Mouse (Mus musculus): ENCODE data around the gene Tldc1. TPM values are rescaled to one million over a fixed set of nuclear protein-coding genes. Genes with fewer than 3 reads are reported as not detected.

Gene Tldc1
- polyA plus RNA-seq, 1 experiment from 2014 or later: 11.1 TPM

DNA sequence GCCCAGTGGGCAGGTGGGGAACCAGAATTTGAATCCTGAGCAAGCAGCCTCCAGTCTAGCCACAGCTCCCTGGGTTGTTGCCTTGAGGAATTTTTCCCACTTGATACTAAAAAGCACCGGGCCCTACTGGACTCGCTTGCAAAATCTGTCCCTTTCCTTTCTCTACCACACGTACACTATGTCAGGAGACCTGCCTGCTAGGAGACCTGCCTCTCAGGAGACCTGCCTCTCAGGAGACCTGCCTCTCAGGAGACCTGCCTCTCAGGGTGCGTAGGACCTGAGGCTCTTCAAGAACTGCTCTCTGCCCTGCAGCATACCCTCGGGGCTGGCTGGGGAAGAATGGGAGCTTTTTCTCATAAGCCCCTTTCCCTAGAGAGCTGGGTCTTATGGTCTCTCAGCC is 64.8 kb downstream of the Tldc1 start:
- no peak overlapping the region for H3K9ac ChIP-seq (ENCODE audit: low read length)
- H3K4me3 ChIP-seq (ENCODE audit: low read depth, low read length): no peak overlapping the region
- peaks cover 4% of the 10 kb centered on the region; the same call in 1 of the 2 replicates for H3K4me1 ChIP-seq (replicated peaks; ENCODE audit: control insufficient read depth, insufficient read depth, low read length)
- no peak overlapping the region for H3K4me2 ChIP-seq (ENCODE audit: low read length)
- no peak overlapping the region for H3K27ac ChIP-seq (ENCODE audit: low read depth)
- ATAC-seq (replicated peaks; ENCODE audit: low FRiP score, low TSS enrichment, low read depth): no peak
- H3K36me3 ChIP-seq (ENCODE audit: control insufficient read depth, insufficient read depth, low read length): no peaks in the 10 kb centered on the region
- no peaks in the 10 kb centered on the region for H3K27me3 ChIP-seq (replicated peaks; ENCODE audit: control insufficient read depth, insufficient read depth, low read length)
- WGBS: 75% methylated on average over 5 of the region's 5 CpGs
- H3K9me3 ChIP-seq (ENCODE audit: control insufficient read depth, low read length): no peaks in the 10 kb centered on the region
- no peak for DNase-seq (ENCODE audit: low spot score)

DNA sequence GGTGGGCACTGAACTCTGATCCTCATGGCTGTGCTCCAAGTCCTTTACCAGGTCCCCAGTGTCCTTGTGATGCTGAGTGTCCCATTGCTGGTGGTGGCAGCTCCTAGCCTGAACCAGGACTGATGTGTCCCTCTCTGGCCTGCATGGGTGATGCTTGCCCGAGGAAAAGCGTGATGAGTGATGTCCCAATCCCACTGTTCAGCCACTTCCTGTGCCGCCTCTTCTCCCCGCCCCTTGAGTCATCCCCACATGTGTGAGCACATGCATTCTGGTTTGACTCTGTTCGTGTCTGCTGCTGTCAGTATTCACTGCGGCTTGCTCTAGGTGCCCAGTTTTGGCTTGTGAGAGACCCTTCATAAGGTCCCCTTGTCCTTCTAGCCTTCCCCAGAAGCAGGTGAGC is 66.0 kb downstream of the Tldc1 start:
- Histone ChIP-seq H3K4me3 (ENCODE audit: low read depth, low read length) (no peak overlapping the region), H3K9me3 (ENCODE audit: control insufficient read depth, low read length) (no peaks in the 10 kb centered on the region), H3K27me3 (replicated peaks; ENCODE audit: control insufficient read depth, insufficient read depth, low read length) (no peaks in the 10 kb centered on the region), H3K27ac (ENCODE audit: low read depth) (no peak overlapping the region), H3K36me3 (ENCODE audit: control insufficient read depth, insufficient read depth, low read length) (no peaks in the 10 kb centered on the region), H3K4me1 (replicated peaks; ENCODE audit: control insufficient read depth, insufficient read depth, low read length) (peaks cover 4% of the 10 kb centered on the region; the same call in 1 of the 2 replicates), H3K4me2 (ENCODE audit: low read length) (no peak overlapping the region), H3K9ac (ENCODE audit: low read length) (no peak overlapping the region)
- ATAC-seq (replicated peaks; ENCODE audit: low FRiP score, low TSS enrichment, low read depth) (no peak), DNase-seq (ENCODE audit: low spot score) (no peak)
- 55% methylated on average over 6 of the region's 6 CpGs for WGBS

Other genes with a start within 250 kb of the Tldc1 start
- 107 and 121 TPM in 2 replicates for gene Mbtps1, start 219.7 kb downstream of the Tldc1 start, polyA plus RNA-seq (2014; fragmentation: Nextera tagmentation; extraction: Ambion mirVana)
- 36.6 and 38.0 TPM in 2 replicates for gene Hsdl1, start 203.2 kb downstream of the Tldc1 start, polyA plus RNA-seq (2014; fragmentation: Nextera tagmentation; extraction: Ambion mirVana)
- 0.37 and 0.89 TPM in 2 replicates for gene Dnaaf1, start 203.2 kb downstream of the Tldc1 start, polyA plus RNA-seq (2014; fragmentation: Nextera tagmentation; extraction: Ambion mirVana)
- gene Taf1c, start 173.2 kb downstream of the Tldc1 start, polyA plus RNA-seq (2014; fragmentation: Nextera tagmentation; extraction: Ambion mirVana): 12.6 and 13.0 TPM in 2 replicates
- gene Adad2, start 165.7 kb downstream of the Tldc1 start, polyA plus RNA-seq (2014; fragmentation: Nextera tagmentation; extraction: Ambion mirVana): 0.09 TPM in 1 of 2 replicates, not detected in the other
- 0.11 TPM in 2 replicates for gene Kcng4, start 142.7 kb downstream of the Tldc1 start, polyA plus RNA-seq (2014; fragmentation: Nextera tagmentation; extraction: Ambion mirVana)
- gene Wfdc1, start 112.1 kb downstream of the Tldc1 start, polyA plus RNA-seq (2014; fragmentation: Nextera tagmentation; extraction: Ambion mirVana): 4.1 and 4.6 TPM in 2 replicates
- gene Atp2c2, start 78.4 kb downstream of the Tldc1 start, polyA plus RNA-seq (2014; fragmentation: Nextera tagmentation; extraction: Ambion mirVana): 3.1 and 3.6 TPM in 2 replicates
- 410 and 468 TPM in 2 replicates for gene Cotl1, start 62.1 kb upstream of the Tldc1 start, polyA plus RNA-seq (2014; fragmentation: Nextera tagmentation; extraction: Ambion mirVana)
- 12.9 and 14.0 TPM in 2 replicates for gene Klhl36, start 83.8 kb upstream of the Tldc1 start, polyA plus RNA-seq (2014; fragmentation: Nextera tagmentation; extraction: Ambion mirVana)
- gene Usp10, start 131.9 kb upstream of the Tldc1 start, polyA plus RNA-seq (2014; fragmentation: Nextera tagmentation; extraction: Ambion mirVana): 136 and 144 TPM in 2 replicates
- gene Gm20388, start 132.4 kb upstream of the Tldc1 start, polyA plus RNA-seq (2014; fragmentation: Nextera tagmentation; extraction: Ambion mirVana): 8.3 and 9.9 TPM in 2 replicates
- gene Crispld2, start 214.0 kb upstream of the Tldc1 start, polyA plus RNA-seq (2014; fragmentation: Nextera tagmentation; extraction: Ambion mirVana): 18.0 and 22.0 TPM in 2 replicates

All from intestine, embryonic 14.5 days (tissue).